Mouse (Mus musculus) C2C12 (cell line): ENCODE data around the gene Crybb2. TPM values are rescaled to one million over a fixed set of nuclear protein-coding genes. Genes with fewer than 3 reads are reported as not detected.

Experiments
- H3K27me3 ChIP-seq: one replicate; pipeline ENCODE4 v1.6.1; 2011; ENCODE audit not compliant: control insufficient read depth, insufficient read depth, insufficient read length
- H3K36me3 ChIP-seq: one replicate; pipeline ENCODE4 v1.6.1; 2011; ENCODE audit not compliant: control insufficient read depth, insufficient read depth
- H3K4me3 ChIP-seq: one replicate; pipeline ENCODE4 v1.5.1; 2011; ENCODE audit warnings: mild to moderate bottlenecking, control low read depth; ENCODE audit not compliant: poor library complexity, insufficient read depth, severe bottlenecking
- H3K79me2 ChIP-seq: one replicate; pipeline ENCODE4 v1.6.1; 2011; ENCODE audit not compliant: control insufficient read depth, insufficient read depth
- H3K79me3 ChIP-seq: one replicate; pipeline ENCODE4 v1.6.1; 2011; ENCODE audit warnings: low read depth, control low read depth
- H3ac ChIP-seq: one replicate; pipeline ENCODE3; 2011; ENCODE audit warnings: low read depth; ENCODE audit not compliant: control insufficient read depth, insufficient read length
- CEBPB ChIP-seq: IDR thresholded peaks from one replicate; pipeline ENCODE4 v1.6.1; 2011; ENCODE audit warnings: low read depth, mild to moderate bottlenecking, control low read depth, moderate library complexity
- CTCF ChIP-seq: IDR thresholded peaks from one replicate; pipeline ENCODE4 v1.5.1; 2011; ENCODE audit not compliant: control insufficient read depth, insufficient read depth, insufficient read length
- FOSL1 ChIP-seq: IDR thresholded peaks from one replicate; pipeline ENCODE4 v1.8.0; 2011; ENCODE audit warnings: mild to moderate bottlenecking, low read length; ENCODE audit not compliant: poor library complexity, insufficient read depth, severe bottlenecking
- MAX ChIP-seq: IDR thresholded peaks from one replicate; pipeline ENCODE4 v1.6.1; 2011; ENCODE audit warnings: mild to moderate bottlenecking, control low read depth
- MYOD1 ChIP-seq: IDR thresholded peaks from one replicate; pipeline ENCODE4 v1.6.1; 2011; ENCODE audit warnings: low read depth; ENCODE audit not compliant: control insufficient read depth, insufficient read length
- MYOG ChIP-seq: IDR thresholded peaks from one replicate; pipeline ENCODE4 v1.6.1; 2011; ENCODE audit not compliant: control insufficient read depth, insufficient read length; ENCODE audit errors: extremely low read depth
- USF1 ChIP-seq: IDR thresholded peaks from one replicate; pipeline ENCODE4 v1.6.1; 2011; ENCODE audit warnings: low read depth, mild to moderate bottlenecking, control low read depth, moderate library complexity
- polyA plus RNA-seq: library from polyadenylated mRNA; unstranded; fragments of >200 nt; fragmentation: generic; extraction: Trizol; gene quantifications from one replicate; pipeline ENCODE4 v1.2.1, GENCODE M21; 2012; ENCODE audit warnings: missing spikeins

Crybb2 gene
- polyA plus RNA-seq, 1 experiment: not detected

DNA sequence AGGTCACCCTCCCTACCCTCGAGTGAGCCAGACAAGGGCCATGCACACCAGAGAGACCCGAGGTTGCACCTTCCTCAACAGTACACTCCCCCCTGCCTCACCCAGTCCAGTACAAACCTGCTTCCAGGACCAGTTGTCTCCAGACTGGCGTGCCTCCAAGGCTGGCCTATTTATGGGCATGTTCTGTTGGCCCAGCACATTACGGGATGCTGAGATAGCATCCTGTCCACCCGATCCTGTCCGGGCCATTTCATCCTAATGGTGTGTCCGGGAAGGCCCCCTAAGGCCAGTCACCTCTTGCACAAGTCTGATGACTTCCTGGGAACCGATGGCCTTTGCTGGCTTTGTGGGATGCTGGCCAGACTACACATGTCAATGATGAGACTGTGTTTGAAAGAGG is 11.5 kb upstream of the Crybb2 start, which contains the start of gene Crybb3:
TSS of gene Crybb3 (minus strand) at position 146 of the 400 bp plus-strand sequence.
- H3K79me2 ChIP-seq: no peaks in the 10 kb centered on the region
- H3K36me3 ChIP-seq: no peaks in the 10 kb centered on the region
- H3K27me3 ChIP-seq: peaks cover 3% of the 10 kb centered on the region
- H3ac ChIP-seq: no peak within 1 kb of the TSS
- H3K79me3 ChIP-seq: no peaks in the 10 kb centered on the region
- TF ChIP-seq FOSL1 (no peak), USF1 (no peak), CTCF (no peak), MYOG (no peak), CEBPB (no peak), MAX (no peak), MYOD1 (no peak)
- no peak within 1 kb of the TSS for H3K4me3 ChIP-seq

DNA sequence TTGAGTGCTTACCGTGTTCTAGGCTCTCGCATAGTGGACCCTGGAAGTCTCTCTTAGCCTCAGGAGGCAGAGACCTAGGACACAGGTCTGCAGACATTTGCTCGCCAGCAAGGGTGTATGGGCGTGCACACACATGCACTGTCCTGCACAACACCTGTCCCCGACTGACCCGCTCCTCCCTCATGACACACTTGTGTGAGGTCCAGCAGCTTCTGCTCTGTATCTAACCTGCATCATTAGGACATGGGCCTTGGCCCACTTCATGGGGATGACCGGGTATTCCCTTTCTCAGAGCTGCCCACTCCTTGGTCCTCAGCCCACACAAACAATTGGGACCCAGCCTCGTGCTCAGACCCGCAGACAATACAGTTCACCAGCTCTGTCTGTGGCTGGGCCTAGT is 11.1 kb upstream of the Crybb2 start:
- TF ChIP-seq MYOG (no peak), MYOD1 (no peak), CEBPB (no peak), MAX (no peak), USF1 (no peak), CTCF (no peak), FOSL1 (no peak)
- Histone ChIP-seq H3ac (no peak overlapping the region), H3K36me3 (no peaks in the 10 kb centered on the region), H3K79me2 (no peaks in the 10 kb centered on the region), H3K79me3 (no peaks in the 10 kb centered on the region), H3K27me3 (peaks cover 3% of the 10 kb centered on the region), H3K4me3 (no peak overlapping the region)

DNA sequence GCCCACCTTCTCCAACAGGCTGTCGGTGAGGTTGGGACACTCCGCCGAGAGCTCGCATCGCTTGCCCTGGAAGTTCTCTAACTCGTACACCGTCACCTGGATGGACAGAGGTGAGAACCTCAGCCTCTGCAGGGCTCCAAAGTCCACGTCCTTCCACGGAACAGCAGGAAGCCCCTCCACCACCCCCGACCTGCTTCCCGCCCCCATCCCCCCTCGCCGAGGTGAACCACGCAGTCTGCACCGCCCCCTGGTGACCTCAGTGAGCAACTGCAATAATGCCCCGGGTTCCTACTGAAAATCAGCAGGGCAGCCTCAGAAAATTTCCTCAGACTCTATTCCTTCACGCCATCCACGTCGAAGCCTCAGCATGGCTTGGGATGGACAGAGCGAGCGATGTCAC is 9.9 kb upstream of the Crybb2 start:
- Histone ChIP-seq H3K36me3 (no peaks in the 10 kb centered on the region), H3K27me3 (peaks cover 3% of the 10 kb centered on the region), H3K4me3 (no peak overlapping the region), H3K79me2 (no peaks in the 10 kb centered on the region), H3ac (no peak overlapping the region), H3K79me3 (no peaks in the 10 kb centered on the region)
- TF ChIP-seq USF1 (no peak), FOSL1 (no peak), CEBPB (no peak), MAX (no peak), MYOG (no peak), CTCF (no peak), MYOD1 (no peak)

DNA sequence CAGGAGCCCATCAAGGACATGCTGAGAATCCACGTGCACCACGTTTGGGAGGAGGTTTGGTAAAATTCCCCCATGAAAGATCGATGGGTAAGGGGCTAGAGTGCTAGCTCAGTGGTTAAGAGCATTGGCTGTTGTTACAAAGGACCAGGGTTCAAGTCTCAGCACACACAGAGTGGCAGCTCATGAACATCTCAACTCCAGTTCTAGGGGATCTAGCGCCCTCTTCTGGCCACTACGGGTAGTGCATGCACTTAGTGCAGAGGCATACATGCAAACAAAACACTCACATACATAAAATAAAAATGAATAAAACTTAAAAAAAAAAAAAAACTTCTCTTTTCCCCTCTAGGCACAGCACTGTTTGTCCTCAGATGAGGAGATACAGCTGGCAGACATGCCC is 8.8 kb upstream of the Crybb2 start:
- peaks cover 3% of the 10 kb centered on the region for H3K27me3 ChIP-seq
- no peaks in the 10 kb centered on the region for H3K79me2 ChIP-seq
- H3K36me3 ChIP-seq: no peaks in the 10 kb centered on the region
- H3ac ChIP-seq: no peak overlapping the region
- H3K4me3 ChIP-seq: no peak overlapping the region
- TF ChIP-seq CEBPB (no peak), MYOG (no peak), USF1 (no peak), CTCF (no peak), MAX (no peak), FOSL1 (no peak), MYOD1 (no peak)
- H3K79me3 ChIP-seq: no peaks in the 10 kb centered on the region

- H3K36me3 ChIP-seq: no peaks in the 10 kb centered on the region
- H3K79me3 ChIP-seq: no peaks in the 10 kb centered on the region
- no peak overlapping the region for H3ac ChIP-seq
- no peaks in the 10 kb centered on the region for H3K79me2 ChIP-seq
- TF ChIP-seq MYOG: no peak
- peak; percentile 93 for TF ChIP-seq CTCF
- H3K27me3 ChIP-seq: peaks cover 38% of the 10 kb centered on the region
- H3K4me3 ChIP-seq: no peak overlapping the region
Measured at GRCm38 (mm10) chr5:113054308-113054707, 15.6 kb downstream of the Crybb2 start.

- no peaks in the 10 kb centered on the region for H3K36me3 ChIP-seq
- no peak overlapping the region for H3ac ChIP-seq
- no peaks in the 10 kb centered on the region for H3K79me3 ChIP-seq
- no peak overlapping the region for H3K4me3 ChIP-seq
- peaks cover 12% of the 10 kb centered on the region for H3K27me3 ChIP-seq
- H3K79me2 ChIP-seq: no peaks in the 10 kb centered on the region
- no peak for TF ChIP-seq MYOG
- no peak for TF ChIP-seq CTCF
- TF ChIP-seq CEBPB: no peak
- TF ChIP-seq USF1: no peak
Measured at GRCm38 (mm10) chr5:113050581-113051185, 19.2 kb downstream of the Crybb2 start.
